Mouse (Mus musculus): ENCODE results near the gene Bhlha9.

DNA sequence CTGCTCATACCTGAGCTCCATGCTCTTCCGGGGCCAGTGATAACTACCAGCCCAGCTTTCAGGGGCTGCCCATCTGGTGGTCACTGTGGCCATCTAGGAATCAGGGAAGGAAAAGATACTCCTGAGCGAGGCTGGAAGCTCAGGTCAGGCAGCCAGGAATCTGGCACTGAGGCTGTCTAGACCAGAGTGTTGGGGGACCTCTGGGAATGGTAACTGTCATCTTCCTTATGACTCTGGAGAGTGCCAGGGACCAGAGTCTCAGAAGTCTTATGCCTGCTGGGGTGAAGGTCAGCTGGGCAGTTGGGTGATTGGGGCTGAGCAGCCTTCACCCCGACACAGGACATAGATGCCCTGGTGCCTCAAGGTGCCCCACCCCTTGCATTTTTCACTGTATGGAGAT is 35.4 kb downstream of the Bhlha9 start:
- no peak for TF ChIP-seq POLR2A (IDR thresholded peaks at IDR 0.05; ENCODE audit: borderline replicate concordance, low read depth, low read length)
- TF ChIP-seq CTCF (IDR thresholded peaks at IDR 0.05; ENCODE audit: low read depth, low read length) = no peak

All from bone marrow macrophage, adult 2 months (primary cell).